Mouse (Mus musculus) spleen, postnatal 36 days (tissue): ENCODE data around the gene Agmo.

Source experiments
- DNase-seq, 2 experiments: peaks; one replicate each; pipeline ENCODE4 v3.0.0; 2022; ENCODE audit warnings: low spot score in 2 of 2, mixed read lengths in 1 of 2

Agmo gene

DNA sequence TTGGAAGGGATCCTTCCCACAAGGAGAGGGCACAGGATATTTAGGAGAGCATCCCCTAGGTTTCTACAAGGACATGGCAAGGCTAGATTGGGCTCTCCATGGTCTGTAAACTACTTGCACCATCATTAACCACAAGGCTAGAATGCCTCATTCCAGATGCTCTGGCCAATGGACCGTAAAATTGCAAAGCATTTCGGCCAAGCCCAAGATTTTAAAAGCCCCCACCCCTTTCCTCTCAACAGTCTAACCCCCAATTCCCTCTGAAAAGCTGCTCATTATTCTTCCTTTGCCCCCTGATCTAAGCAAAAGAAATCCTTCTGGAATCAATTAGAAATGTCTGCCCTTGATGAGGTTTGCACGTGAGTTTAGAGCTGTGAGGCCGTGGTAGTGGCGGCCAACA is 185.3 kb downstream of the Agmo start:
- DNase-seq: no peak

DNA sequence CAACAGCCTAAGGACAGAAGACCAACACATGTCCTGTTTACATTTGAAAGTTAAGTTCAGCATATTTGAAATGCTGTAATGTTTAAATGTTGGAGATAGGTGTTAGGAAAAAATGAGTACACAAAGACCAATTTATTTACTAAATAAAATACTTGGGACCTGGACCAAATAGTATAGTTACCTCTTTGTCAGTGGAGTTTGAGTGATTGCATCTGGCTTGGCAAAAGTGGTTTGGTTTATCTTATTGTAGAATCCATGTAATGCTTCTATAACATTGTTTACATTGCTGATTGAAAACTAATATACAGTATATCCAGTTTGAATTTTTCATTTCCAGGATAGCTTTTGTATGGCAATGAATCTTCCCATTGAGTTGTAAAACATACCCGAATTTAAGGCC is 193.0 kb downstream of the Agmo start:
- no peak for DNase-seq

DNA sequence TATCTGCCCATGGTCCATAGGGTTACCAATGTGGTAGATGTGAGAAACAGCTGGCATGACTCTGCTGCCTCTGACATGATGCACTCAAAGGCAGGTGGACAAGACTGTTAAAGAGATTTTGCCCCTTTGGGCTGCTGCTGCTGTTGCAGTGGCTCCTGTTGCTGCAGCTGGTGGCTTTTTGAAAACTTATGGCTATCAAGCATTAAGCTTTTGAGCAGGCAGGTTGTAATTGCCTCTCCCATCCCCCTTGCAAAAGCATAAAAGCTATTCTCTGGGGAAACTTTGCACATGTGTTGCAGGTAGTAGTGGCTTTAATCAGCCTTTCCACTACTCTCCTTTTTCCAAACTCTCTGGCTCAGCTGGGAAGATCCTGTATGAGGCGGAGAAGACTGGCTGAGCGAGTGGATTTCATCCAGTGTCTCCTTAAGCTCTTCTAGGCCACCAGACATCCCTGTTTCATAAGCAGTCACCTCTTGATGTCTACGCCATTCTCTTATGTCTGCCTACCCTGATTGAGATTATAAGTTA is 201.1 kb downstream of the Agmo start:
- DNase-seq: no peak

DNA sequence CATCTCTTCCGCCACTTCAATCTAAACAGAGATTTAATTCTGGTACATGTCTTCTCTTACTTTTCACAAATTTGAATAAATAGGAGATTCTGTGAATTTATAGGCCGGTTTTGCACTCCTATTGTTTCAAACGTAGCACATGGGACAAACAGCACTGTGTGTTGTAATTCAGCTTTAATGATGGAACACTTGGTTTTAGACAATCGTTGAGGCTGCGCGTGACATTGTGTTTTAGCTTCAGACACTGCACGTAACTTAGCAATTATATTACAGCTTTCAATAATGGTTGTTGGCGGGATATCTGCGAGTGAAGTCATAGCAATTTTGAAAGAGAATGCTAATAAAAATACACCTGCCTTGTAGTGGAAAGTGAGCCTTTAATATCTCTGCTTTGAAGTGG is 203.8 kb downstream of the Agmo start:
- no peak for DNase-seq

DNA sequence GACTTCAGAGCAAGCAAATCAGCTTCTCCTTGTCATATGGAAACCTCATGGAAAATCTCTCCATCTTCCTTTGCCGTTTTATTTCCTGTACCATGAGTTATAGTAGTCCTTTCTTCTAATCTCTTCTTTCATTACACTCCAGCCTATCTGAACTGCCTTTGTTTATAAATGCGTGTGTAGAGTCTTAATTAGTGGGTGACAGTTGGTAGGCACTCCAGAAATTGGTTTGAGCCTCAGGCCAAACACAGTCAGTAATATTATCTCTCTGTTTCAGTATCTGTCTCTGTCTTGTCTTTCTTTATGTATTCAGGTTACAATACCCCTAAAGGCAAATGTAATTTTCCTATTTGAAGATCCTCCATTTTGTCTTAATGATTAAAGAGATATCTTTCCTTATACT is 208.2 kb downstream of the Agmo start:
- no peak for DNase-seq

DNA sequence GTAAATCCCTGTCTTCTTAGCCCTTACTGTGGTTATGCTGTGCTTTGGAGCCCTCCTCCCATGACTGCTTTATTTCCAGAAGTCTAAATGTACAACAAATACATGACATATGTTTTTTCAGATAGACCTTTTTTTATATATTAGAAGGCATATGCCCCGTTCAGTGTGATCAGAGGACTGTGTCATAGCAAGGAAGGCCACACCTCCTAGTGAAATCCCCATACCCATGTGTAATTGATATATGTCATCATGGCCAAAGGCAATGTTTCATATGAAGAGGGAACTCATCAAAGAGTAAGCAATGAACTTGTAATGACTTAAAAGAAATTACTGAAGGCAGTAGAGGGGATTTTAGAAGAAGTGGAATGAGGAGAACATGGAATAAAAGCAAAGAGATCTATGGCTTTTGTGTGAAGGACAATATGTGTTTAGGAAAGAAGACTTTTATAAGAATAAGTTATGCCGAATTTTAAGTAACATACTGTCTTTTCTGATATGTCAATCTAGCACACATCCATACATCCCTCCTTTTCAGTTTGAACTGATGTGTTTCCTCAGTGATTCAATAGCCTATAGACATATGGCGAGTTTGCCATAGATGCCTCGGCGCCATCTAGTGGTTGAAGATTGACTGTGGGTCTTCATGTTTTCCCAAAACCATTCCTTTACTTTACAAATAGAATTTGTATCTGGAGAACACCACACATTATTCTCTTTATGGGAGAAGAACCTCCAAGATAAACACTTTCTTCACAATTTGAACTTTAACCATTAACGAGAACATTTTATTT is 209.1 kb downstream of the Agmo start:
- DNase-seq: peak in 1 of 2 experiments; percentile 2

DNA sequence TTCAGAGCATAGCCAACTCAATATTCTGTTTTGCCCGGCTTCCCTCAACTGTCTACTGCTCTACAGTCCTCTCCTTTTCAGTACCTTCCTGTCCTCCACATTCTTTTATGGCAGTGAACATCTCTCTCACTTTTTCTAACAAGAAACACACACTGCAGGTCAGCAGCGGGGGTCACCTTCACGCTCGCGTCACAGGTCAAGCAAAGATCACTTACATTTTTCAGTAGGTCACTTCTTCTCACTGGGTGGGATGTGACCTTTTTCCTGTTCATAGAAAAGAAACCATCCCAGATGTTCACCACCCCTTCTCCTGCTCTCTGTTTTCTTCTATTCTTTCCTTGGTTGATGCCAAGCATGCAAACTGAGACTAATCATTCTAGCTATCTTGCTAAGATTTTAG is 230.2 kb downstream of the Agmo start:
- DNase-seq: no peak

DNA sequence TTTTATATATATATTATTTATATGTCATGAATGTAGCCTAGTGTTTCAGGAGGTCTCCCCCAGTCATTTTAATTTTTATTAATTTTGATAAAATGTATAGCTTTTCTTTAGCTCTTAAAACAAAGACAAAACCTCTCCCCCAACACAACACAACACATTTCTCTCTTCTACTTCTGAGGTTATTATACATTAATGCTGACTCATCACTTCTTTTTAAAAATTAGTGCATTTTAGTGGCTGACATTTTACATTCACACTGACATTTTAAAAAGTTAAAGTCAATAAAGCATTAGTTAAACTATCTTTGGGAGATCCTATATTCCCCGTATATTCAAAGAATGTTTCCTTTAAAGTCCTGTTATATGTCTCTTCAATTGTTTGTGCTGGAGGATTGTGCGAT is 235.4 kb downstream of the Agmo start:
- no peak for DNase-seq

DNA sequence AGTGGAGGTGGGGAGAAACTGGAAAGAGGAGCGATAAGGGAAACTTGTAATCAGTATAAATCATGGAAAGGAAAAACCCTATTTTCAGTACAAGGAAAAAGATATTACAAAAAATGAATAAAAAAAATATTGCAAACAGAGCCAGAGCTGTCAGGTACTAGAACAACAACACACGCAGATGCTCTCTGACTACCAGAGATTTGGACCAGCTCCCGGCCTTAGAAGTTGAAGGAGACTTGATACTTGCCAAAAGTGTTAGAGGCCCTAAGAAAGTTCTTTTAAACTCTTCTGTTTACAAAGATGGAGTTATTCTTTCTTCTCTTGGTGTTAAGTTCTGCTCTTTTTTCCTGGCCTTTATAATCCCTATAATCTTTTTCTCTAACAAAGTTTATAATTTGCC is 246.6 kb downstream of the Agmo start:
- no peak for DNase-seq

DNA sequence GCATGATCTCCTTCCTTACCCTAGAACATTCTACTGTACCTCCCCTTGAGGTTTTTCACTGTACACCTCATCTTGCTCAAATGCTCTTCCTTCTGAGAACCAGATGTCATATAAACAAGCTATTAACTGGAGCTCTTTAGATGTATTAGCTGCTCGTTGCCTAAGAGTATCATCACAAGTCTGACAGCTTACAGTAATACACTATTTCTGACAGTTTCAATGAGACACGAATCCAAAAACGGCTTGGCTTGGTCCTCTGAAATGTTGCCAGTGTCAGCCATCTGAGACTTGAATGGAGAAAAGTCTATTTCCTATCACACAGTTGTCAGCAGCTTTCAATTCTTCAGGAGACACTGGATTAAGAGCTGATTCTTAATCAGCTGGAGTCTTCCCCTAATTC is 257.4 kb downstream of the Agmo start:
- DNase-seq: no peak

DNA sequence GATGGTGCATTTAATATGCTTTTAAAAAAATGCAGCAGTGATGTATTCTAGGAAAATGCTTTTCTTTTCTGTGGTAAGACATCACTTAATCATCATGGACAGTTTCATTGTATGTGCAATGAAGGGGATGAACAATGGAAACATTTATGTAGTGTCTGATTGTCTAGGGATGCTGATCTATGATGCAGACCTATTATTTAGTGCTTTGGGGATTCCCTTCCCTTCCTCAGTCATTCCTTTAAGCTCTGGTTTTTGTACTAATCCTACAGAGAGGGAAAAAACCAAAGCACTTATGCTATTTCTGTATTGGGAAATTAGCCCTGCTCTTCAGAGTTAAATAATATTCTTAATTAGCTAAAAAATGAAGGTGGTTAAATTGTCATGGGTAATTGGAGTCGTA is 266.0 kb downstream of the Agmo start:
- no peak for DNase-seq

DNA sequence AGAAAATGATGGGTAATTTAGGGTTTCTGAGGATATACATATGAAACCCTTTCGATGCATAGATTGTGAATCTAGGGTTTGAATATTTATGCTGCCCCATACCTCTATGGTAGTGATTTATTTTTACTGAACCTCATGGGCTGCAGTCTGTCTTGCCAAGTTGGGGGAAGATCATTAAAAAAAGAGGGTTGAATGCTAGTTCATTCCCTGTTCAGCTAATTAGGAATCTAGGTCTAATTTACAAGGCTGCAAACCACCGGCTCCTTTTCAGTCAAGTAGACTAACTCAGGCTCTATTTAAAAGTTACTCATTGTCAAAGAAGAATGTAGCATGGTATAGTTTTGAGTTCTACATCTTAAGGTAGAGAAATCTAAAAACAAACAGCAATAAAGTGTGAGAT is 266.4 kb downstream of the Agmo start:
- DNase-seq: no peak

DNA sequence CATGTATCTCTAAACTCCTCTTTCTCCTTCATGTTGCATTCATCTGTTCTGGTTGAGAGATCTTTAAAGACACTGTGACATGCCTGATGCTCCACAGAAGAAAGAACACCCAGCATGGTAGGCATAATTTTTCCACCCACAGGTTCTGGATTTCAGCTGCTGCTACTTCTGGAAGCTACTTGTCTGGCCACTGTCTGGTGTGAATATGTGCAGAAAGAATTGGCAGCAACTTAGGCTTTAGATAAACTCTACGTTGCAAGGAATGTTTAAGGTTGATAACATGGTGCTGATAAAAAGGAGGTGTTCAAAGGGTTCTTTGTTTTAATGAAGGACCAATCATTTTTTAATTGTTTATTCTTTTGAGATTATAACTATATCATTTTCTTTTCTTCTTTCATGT is 280.3 kb downstream of the Agmo start:
- DNase-seq: no peak

DNA sequence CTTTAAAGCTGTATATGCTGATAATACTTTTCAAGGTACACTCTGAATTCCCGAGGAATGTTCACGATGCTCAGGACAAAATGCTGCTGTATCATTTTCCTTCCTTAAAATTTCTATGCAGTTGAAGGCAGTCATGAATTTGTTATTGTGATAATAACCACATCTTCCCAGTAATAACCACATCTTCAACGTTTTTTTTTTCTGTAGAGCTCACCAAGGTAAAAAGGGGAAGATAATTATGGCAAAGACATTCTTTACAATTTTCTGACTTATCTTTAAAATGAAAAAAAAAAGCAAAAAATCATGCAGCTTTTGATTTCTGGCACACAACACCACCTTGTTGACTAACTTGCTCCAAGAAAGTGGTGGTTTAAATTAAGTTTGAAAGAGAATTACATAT is 283.2 kb downstream of the Agmo start:
- no peak for DNase-seq

DNA sequence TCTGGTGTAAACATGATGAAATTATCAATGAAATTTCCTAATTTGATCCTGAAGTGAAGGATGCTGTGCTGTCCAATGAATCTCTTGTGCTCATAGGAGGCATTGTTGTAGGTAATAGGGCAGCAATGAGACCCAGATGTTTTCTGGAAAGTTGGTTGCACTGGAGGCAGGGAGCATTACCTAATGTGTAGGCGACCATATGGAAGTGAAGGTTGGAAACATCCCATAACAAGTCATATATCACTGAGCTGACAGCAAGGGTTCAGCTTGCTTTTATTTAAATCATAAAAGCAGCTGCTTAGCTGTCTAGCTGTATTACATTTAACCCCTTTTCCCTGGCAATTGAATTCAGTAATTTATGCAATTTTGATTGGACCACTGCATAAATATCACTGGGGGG is 299.6 kb downstream of the Agmo start:
- no peak for DNase-seq

DNA sequence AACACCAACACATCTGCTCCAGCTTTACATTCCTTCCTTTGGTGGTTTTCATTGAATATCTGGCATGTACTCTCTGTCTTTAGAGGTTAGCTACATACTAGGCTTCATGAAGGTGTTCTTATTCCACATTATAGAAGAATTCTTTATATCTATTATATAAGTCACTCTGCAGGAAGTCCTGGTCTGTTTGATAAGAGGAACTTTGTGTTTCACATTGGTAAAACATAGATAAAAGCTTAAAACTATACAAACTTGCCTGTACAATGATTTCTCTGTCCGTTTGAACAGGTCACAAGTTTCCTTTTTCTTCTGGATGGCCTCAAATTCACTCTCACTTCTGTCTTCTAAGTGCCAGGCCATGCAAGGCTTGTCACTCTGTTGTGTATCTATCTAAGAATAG is 316.8 kb downstream of the Agmo start:
- DNase-seq: no peak

DNA sequence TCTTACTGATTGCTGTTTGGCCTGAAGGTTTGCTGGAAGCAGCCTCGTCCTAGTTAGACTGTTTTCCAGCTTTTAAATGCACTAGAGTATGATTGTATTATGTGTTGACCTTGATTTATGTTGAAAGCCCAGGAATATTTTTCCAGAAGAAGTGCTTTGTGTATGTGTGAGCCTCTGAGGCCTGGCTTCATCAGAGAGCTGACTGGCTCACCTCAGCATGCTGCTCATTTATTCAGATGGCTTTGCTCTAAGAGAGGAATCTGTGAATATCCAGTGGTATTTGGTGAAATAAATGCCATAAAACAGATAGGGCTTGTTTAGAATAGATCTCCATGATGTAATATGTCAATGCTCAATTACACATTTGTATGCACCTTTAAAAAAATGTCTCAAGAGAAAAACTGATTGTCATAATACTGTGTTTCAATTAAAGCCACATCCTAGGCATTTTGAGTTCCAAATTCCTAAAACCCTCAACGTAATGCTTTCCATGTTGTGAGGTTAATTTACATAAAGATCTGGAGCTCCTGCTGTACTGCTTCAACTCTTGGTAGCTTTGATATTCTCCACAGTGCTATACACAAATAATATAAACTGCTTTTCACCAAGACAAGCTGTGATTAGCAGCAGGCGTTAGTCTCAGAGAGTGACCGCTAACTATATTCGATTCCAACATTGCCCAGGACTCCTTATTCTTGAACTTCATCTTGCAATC is 324.6 kb downstream of the Agmo start:
- no peak for DNase-seq

DNA sequence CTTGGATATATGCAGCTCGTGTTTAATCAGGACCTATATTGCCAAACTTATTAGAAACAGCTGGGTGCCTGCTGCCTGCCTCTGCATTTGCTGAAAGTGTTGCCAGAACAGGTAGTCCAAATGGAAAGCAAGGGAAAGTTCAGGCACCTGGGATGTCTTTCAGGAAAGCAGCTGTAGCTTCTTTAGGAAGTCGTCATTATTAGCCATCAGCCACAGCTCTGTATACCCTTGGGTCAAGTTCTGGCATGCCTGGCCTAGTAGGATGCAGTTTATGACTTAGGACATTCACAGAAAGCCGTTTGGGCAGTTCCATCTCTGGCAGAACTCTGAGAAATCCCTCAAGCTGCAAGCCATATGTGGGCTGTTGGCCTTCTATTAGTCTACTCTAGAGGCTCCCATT is 330.5 kb downstream of the Agmo start:
- DNase-seq: no peak

DNA sequence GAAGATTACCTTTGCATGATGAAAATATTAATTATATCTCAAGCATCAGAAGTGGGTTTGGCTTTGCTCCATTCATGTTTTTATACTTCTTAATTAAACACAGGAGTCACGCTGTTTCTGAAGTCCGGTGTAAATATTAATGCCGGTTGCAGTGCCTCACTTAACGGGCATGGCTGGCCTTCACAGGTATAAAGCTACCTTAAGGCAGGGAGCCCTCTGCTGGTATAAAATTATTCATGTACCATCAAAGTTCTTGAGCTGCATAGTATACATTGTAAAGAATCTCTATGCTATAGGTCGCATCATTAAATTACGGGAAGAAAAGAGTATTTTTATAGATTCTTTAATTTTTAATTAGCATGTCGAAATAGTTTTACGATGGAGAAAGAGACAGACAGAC is 341.3 kb downstream of the Agmo start:
- no peak for DNase-seq

DNA sequence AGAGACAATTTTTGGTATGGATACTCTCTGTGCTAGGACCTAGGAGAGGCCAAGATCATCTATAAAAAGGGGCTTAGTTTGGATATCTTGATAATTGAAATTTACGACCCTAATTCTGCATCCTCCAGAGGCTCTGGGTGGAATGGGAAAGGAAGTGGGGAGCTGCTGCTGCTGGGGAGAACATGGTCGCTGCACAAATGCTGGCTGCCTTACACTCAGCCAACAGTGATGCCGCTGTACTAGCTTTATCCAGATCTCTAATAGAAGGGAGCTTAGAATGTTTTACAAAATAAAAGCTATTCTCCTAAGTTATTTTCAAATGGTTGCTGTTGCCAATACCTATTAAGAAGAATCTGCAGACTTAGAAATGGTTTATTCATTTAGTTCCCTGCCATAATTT is 351.4 kb downstream of the Agmo start:
- DNase-seq: no peak

DNA sequence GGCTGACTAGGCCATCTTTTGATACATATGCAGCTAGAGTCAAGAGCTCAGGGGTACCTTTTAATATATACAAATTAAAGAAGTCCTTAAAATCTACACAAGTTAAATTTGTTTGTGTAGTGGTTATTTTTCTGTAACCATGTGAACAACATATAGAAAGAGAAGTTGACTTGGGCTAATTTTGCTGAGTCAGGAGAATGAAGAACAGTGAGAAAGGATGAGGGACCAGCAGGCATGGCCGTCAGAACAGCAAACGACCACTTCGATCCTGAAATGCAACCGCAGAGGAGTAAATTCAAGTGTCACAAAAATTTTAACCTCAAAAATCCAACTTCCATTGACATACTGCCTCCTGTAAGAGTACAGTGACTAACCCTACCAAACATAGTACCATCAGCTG is 371.4 kb downstream of the Agmo start:
- DNase-seq: no peak

DNA sequence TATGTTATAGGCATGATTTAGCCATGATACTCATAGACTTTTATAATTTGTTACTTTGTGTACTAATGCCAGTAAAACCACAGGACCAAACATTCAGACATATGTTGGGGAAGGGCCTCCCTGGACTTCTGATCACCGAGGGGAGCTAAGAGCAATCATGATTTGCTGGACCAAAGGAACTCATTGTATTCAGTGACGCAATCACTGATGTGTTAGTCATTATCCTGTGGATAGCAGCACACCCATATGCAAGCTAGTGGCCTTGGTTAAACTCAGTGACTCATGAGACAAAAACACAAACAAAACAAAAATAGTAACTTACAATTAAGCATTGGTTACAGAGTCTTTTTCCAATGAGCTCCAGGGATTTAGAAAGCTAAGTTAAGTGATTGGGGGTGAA is 373.3 kb downstream of the Agmo start:
- DNase-seq: no peak

DNA sequence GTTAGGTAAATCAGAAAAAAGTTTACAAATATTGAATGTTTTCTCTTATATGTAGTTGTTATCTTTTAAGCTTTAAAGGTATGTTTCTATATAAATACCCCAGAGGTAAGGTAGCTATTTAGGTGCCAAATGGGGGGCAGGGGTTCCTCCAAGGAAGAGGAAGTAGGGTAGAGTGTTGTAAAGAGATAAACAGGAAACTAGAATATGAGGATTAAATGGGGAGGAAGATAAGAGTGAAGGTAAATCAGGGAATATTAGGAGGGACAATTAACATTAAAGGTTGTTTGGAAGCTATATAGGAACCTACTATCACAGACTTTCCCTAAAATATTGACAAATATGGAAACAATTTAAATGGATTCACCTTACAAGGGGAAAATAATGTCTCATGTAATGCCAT is 382.6 kb downstream of the Agmo start:
- no peak for DNase-seq
